Mouse (Mus musculus) limb, embryonic 10.5 days (tissue): ENCODE data around the gene Kif14. TPM values are rescaled to one million over a fixed set of nuclear protein-coding genes. Genes with fewer than 3 reads are reported as not detected.
"Not testable (repeated sequence)": the region's sequence is repeated elsewhere in the genome, so short reads cannot be mapped to it uniquely, and the experiment has no call there.

Experiments used
- DNase-seq: peaks from one replicate; pipeline ENCODE4 v3.0.0-alpha.2; 2017; ENCODE audit warnings: low spot score
- H3K27ac ChIP-seq: fragments of 300-500 bp; sonication (generic); 2 replicates; pipeline ENCODE4 v1.5.1; 2016; ENCODE audit warnings: mild to moderate bottlenecking
- H3K27me3 ChIP-seq: fragments of 300-500 bp; sonication (generic); 2 replicates; pipeline ENCODE4 v1.6.1; 2016; ENCODE audit warnings: low read depth, mild to moderate bottlenecking; ENCODE audit not compliant: poor library complexity, severe bottlenecking
- H3K36me3 ChIP-seq: fragments of 300-500 bp; sonication (generic); 2 replicates; pipeline ENCODE4 v1.6.1; 2016; ENCODE audit warnings: mild to moderate bottlenecking, moderate library complexity
- H3K4me1 ChIP-seq: fragments of 300-500 bp; sonication (generic); 2 replicates; pipeline ENCODE4 v1.6.1; 2016
- H3K4me3 ChIP-seq: fragments of 300-500 bp; sonication (generic); 2 replicates; pipeline ENCODE4 v1.5.1; 2016; ENCODE audit warnings: mild to moderate bottlenecking, moderate library complexity
- H3K9me3 ChIP-seq: fragments of 300-500 bp; sonication (generic); replicated peaks from 2 replicates; pipeline ENCODE4 v1.6.1; 2016; ENCODE audit warnings: mild to moderate bottlenecking
- WGBS: fragments of 180-500 bp; shearing (Covaris S2); methylation state at CpG from one replicate; pipeline ENCODE4 v1.1.7; 2016; 5-methylcytosine and 5-hydroxymethylcytosine counted together
- polyA plus RNA-seq: library from polyadenylated mRNA; unstranded; fragments of >200 nt; fragmentation: Nextera tagmentation; extraction: Ambion mirVana; gene quantifications from 2 replicates; pipeline ENCODE4 v1.2.1, GENCODE M21; 2016

Gene Kif14
- polyA plus RNA-seq, 1 experiment from 2014 or later = 9.8 TPM

- not testable (repeated sequence) for H3K27ac ChIP-seq, H3K4me1 ChIP-seq, H3K9me3 ChIP-seq, H3K27me3 ChIP-seq, H3K4me3 ChIP-seq, DNase-seq
- H3K36me3 ChIP-seq = peaks cover 66% of the 10 kb centered on the region
- 88% methylated on average over 10 of the region's 10 CpGs for WGBS
These were observed 40.1 kb downstream of the Kif14 start for GRCm38 (mm10) chr1:136506255-136506654.

- WGBS = 24% methylated on average over 6 of the region's 6 CpGs
- H3K9me3 ChIP-seq = no peaks in the 10 kb centered on the region
- H3K4me3 ChIP-seq = no peak overlapping the region
- peaks cover 19% of the 10 kb centered on the region for H3K4me1 ChIP-seq
- H3K27ac ChIP-seq = no peak overlapping the region
- DNase-seq = peak; percentile 84
- H3K36me3 ChIP-seq = peaks cover 59% of the 10 kb centered on the region
- no peaks in the 10 kb centered on the region for H3K27me3 ChIP-seq
These were observed 46.2 kb downstream of the Kif14 start for GRCm38 (mm10) chr1:136512317-136512716.

GRCm38 (mm10) chr1:136513181-136513580 is 47.0 kb downstream of the Kif14 start:
- peaks cover 56% of the 10 kb centered on the region for H3K36me3 ChIP-seq
- H3K27me3 ChIP-seq = no peaks in the 10 kb centered on the region
- peak overlapping the region; percentile 56; the same call in 1 of the 2 replicates for H3K27ac ChIP-seq
- DNase-seq = no peak
- H3K4me1 ChIP-seq = peaks cover 21% of the 10 kb centered on the region
- H3K9me3 ChIP-seq = no peaks in the 10 kb centered on the region
- 90% methylated on average over 11 of the region's 11 CpGs for WGBS
- no peak overlapping the region for H3K4me3 ChIP-seq

GRCm38 (mm10) chr1:136518699-136519356 is 52.7 kb downstream of the Kif14 start:
- no peak overlapping the region for H3K4me3 ChIP-seq
- peaks cover 73% of the 10 kb centered on the region for H3K36me3 ChIP-seq
- WGBS = 34% methylated on average over 7 of the region's 7 CpGs
- peak overlapping the region; percentile 7; the same call in 1 of the 2 replicates for H3K27ac ChIP-seq
- peaks cover 16% of the 10 kb centered on the region for H3K4me1 ChIP-seq
- H3K27me3 ChIP-seq = no peaks in the 10 kb centered on the region
- DNase-seq = peak; percentile 56
- no peaks in the 10 kb centered on the region for H3K9me3 ChIP-seq

- H3K4me1 ChIP-seq = peaks cover 16% of the 10 kb centered on the region
- peaks cover 63% of the 10 kb centered on the region for H3K36me3 ChIP-seq
These were observed 55.3 kb downstream of the Kif14 start for GRCm38 (mm10) chr1:136521363-136521937.

GRCm38 (mm10) chr1:136524917-136525316 is 58.8 kb downstream of the Kif14 start:
- Histone ChIP-seq H3K4me3 (no peak overlapping the region), H3K27ac (no peak overlapping the region), H3K27me3 (no peaks in the 10 kb centered on the region), H3K9me3 (no peaks in the 10 kb centered on the region), H3K4me1 (no peaks in the 10 kb centered on the region), H3K36me3 (peaks cover 75% of the 10 kb centered on the region)
- DNase-seq = peak; percentile 81
- WGBS = 41% methylated on average over 2 of the region's 2 CpGs

More at GRCm38 (mm10) chr1:136521363-136521937, 55.3 kb downstream of the Kif14 start:
- DNase-seq = no peak
- Histone ChIP-seq H3K9me3 (no peaks in the 10 kb centered on the region), H3K4me3 (no peak overlapping the region), H3K27ac (no peak overlapping the region), H3K27me3 (no peaks in the 10 kb centered on the region)
- 82% methylated on average over 11 of the region's 11 CpGs for WGBS

GRCm38 (mm10) chr1:136525818-136526217 is 59.7 kb downstream of the Kif14 start:
- Histone ChIP-seq H3K36me3 (peaks cover 78% of the 10 kb centered on the region), H3K4me1 (no peaks in the 10 kb centered on the region)
- 93% methylated on average over 6 of the region's 6 CpGs for WGBS

GRCm38 (mm10) chr1:136527163-136527562 is 61.0 kb downstream of the Kif14 start:
- 87% methylated on average over 16 of the region's 16 CpGs for WGBS
- peaks cover 69% of the 10 kb centered on the region for H3K36me3 ChIP-seq
- H3K4me1 ChIP-seq = no peaks in the 10 kb centered on the region
- no peaks in the 10 kb centered on the region for H3K27me3 ChIP-seq
- no peak overlapping the region for H3K27ac ChIP-seq
- H3K9me3 ChIP-seq = no peaks in the 10 kb centered on the region
- DNase-seq = no peak
- no peak overlapping the region for H3K4me3 ChIP-seq

More at GRCm38 (mm10) chr1:136525818-136526217, 59.7 kb downstream of the Kif14 start:
- H3K27me3 ChIP-seq = no peaks in the 10 kb centered on the region
- no peaks in the 10 kb centered on the region for H3K9me3 ChIP-seq
- H3K4me3 ChIP-seq = no peak overlapping the region
- DNase-seq = no peak
- no peak overlapping the region for H3K27ac ChIP-seq

- DNase-seq = no peak
- Histone ChIP-seq H3K4me3 (no peak overlapping the region), H3K9me3 (no peaks in the 10 kb centered on the region), H3K27me3 (no peaks in the 10 kb centered on the region), H3K36me3 (peaks cover 36% of the 10 kb centered on the region), H3K4me1 (no peaks in the 10 kb centered on the region), H3K27ac (no peak overlapping the region)
- WGBS = 87% methylated on average over 3 of the region's 3 CpGs
These were observed 66.4 kb downstream of the Kif14 start for GRCm38 (mm10) chr1:136532556-136532955.

GRCm38 (mm10) chr1:136536947-136537346 is 70.8 kb downstream of the Kif14 start:
- Histone ChIP-seq H3K4me3 (no peak overlapping the region), H3K4me1 (peaks cover 14% of the 10 kb centered on the region), H3K27me3 (no peaks in the 10 kb centered on the region; the same call in 1 of the 2 replicates), H3K36me3 (peaks cover 7% of the 10 kb centered on the region; the same call in 1 of the 2 replicates), H3K27ac (no peak overlapping the region), H3K9me3 (no peaks in the 10 kb centered on the region)
- DNase-seq = no peak
- 92% methylated on average over 6 of the region's 6 CpGs for WGBS

GRCm38 (mm10) chr1:136538247-136538646 is 72.1 kb downstream of the Kif14 start:
- 94% methylated on average over 4 of the region's 4 CpGs for WGBS
- Histone ChIP-seq H3K4me3 (no peak overlapping the region), H3K27me3 (no peaks in the 10 kb centered on the region; the same call in 1 of the 2 replicates), H3K9me3 (no peaks in the 10 kb centered on the region), H3K4me1 (peaks cover 14% of the 10 kb centered on the region), H3K27ac (no peak overlapping the region), H3K36me3 (peaks cover 7% of the 10 kb centered on the region; the same call in 1 of the 2 replicates)
- DNase-seq = no peak

GRCm38 (mm10) chr1:136540407-136540895 is 74.3 kb downstream of the Kif14 start:
- 43% methylated on average over 9 of the region's 9 CpGs for WGBS
- H3K9me3 ChIP-seq = no peaks in the 10 kb centered on the region
- peaks cover 14% of the 10 kb centered on the region for H3K4me1 ChIP-seq
- H3K27me3 ChIP-seq = no peaks in the 10 kb centered on the region; the same call in 1 of the 2 replicates
- H3K36me3 ChIP-seq = peaks cover 7% of the 10 kb centered on the region; the same call in 1 of the 2 replicates
- no peak for DNase-seq
- H3K27ac ChIP-seq = no peak overlapping the region
- no peak overlapping the region for H3K4me3 ChIP-seq
